Mouse (Mus musculus): Measurements from ENCODE around the gene Isyna1. TPM values are rescaled to one million over a fixed set of nuclear protein-coding genes. Genes with fewer than 3 reads are reported as not detected.

Isyna1 gene
- total and polyA plus RNA-seq, 3 experiments: 84.1 to 189 TPM; not detected in 1

DNA sequence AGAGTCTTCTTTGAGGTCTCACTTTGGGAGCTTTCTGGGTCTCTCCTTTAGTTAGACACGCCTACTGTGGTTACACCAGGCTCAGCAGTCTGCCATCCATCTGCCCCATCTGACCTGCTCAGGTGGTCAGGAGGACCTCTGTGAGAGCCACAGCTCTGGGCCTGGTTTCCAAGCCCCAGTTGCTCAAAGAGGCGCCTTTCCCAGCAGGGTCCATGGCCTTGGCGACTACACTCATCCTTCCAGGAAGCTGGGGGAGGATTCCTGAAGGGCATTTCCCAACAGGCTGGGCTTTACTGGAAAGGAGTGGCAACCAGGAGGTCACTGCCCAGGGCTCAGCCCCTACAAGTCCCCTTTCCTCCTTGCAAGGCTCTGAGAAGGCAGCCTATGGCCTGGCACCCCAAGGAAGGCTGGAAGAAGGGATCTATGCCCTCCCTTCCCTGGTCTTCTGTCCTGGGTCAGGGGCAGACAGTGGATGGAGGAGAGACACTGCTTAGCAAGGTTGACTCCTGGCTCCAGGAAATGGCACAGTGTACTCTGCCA lies 29.4 kb upstream of the Isyna1 start:
- Histone ChIP-seq H3K36me3 (ENCODE audit: control insufficient read depth in 1 of 2, insufficient read depth in 2 of 2, low read length in 2 of 2) (peaks cover 0 to 35% of the 10 kb centered on the region in 2 experiments; a peak in 3 of 4 replicates), H3K4me1 (ENCODE audit: control insufficient read depth in 1 of 2, insufficient read depth in 2 of 2, low read length in 2 of 2) (peaks cover 42 to 57% of the 10 kb centered on the region in 2 experiments), H3K9ac (ENCODE audit: control insufficient read depth, low read depth, low read length, poor library complexity, severe bottlenecking) (no peak overlapping the region), H3K4me3 (ENCODE audit: control insufficient read depth in 1 of 2, insufficient read depth in 1 of 2, low read depth in 2 of 2, low read length in 2 of 2) (no peak overlapping the region), H3K9me3 (replicated peaks; ENCODE audit: insufficient read depth, low read length) (no peaks in the 10 kb centered on the region), H3K79me2 (ENCODE audit: control insufficient read depth, insufficient read depth, low read length, poor library complexity) (peaks cover 8% of the 10 kb centered on the region; the same call in 1 of the 2 replicates), H3K27ac (ENCODE audit: control insufficient read depth, low read depth, low read length) (peak overlapping the region; percentile 20; the same call in 1 of the 2 replicates), H3K27me3 (ENCODE audit: control insufficient read depth in 1 of 2, insufficient read depth in 2 of 2, low read length in 2 of 2) (no peaks in the 10 kb centered on the region)
- no peak for DNase-seq (ENCODE audit: low read depth, low spot score)
- TF ChIP-seq MXI1 (IDR thresholded peaks at IDR 0.05; ENCODE audit: low read depth, low read length): no peak
- TF ChIP-seq EP300 (IDR thresholded peaks at IDR 0.05; ENCODE audit: low read depth in 1 of 2, low read length in 2 of 2): no peak
- no peak for TF ChIP-seq ZNF384 (IDR thresholded peaks at IDR 0.05; ENCODE audit: low read depth, low read length)
- no peak for TF ChIP-seq HCFC1 (IDR thresholded peaks at IDR 0.05; ENCODE audit: low read depth, low read length)
- TF ChIP-seq SIN3A (IDR thresholded peaks at IDR 0.05; ENCODE audit: low read length): no peak
- no peak for TF ChIP-seq ELF1 (IDR thresholded peaks at IDR 0.05; ENCODE audit: low read depth, low read length)
- TF ChIP-seq USF2 (IDR thresholded peaks at IDR 0.05; ENCODE audit: borderline replicate concordance in 1 of 2, insufficient read depth in 1 of 2, low read depth in 1 of 2, low read length in 2 of 2): no peak
- no peak for TF ChIP-seq GATA1 (IDR thresholded peaks at IDR 0.05; ENCODE audit: low read depth, low read length)
- TF ChIP-seq NRF1 (IDR thresholded peaks at IDR 0.05; ENCODE audit: insufficient read depth, low read depth, low read length, poor library complexity, severe bottlenecking): no peak
- no peak for TF ChIP-seq MYC (IDR thresholded peaks at IDR 0.05; ENCODE audit: low read depth, low read length)
- TF ChIP-seq MYB (IDR thresholded peaks at IDR 0.05; ENCODE audit: low read depth, low read length): no peak
- no peak for TF ChIP-seq USF1 (IDR thresholded peaks at IDR 0.05; ENCODE audit: low read depth, low read length)

- Histone ChIP-seq H3K4me1 (ENCODE audit: control insufficient read depth in 1 of 2, insufficient read depth in 2 of 2, low read length in 2 of 2) (peaks cover 39 to 49% of the 10 kb centered on the region in 2 experiments), H3K27ac (ENCODE audit: control insufficient read depth, low read depth, low read length) (peak overlapping the region; percentile 22; the same call in 1 of the 2 replicates), H3K36me3 (ENCODE audit: control insufficient read depth in 1 of 2, insufficient read depth in 2 of 2, low read length in 2 of 2) (peaks cover 0 to 32% of the 10 kb centered on the region in 2 experiments; a peak in 3 of 4 replicates), H3K9me3 (replicated peaks; ENCODE audit: insufficient read depth, low read length) (no peaks in the 10 kb centered on the region), H3K9ac (ENCODE audit: control insufficient read depth, low read depth, low read length, poor library complexity, severe bottlenecking) (no peak overlapping the region), H3K4me3 (ENCODE audit: control insufficient read depth in 1 of 2, insufficient read depth in 1 of 2, low read depth in 2 of 2, low read length in 2 of 2) (no peak overlapping the region), H3K79me2 (ENCODE audit: control insufficient read depth, insufficient read depth, low read length, poor library complexity) (peaks cover 8% of the 10 kb centered on the region; the same call in 1 of the 2 replicates), H3K27me3 (ENCODE audit: control insufficient read depth in 1 of 2, insufficient read depth in 2 of 2, low read length in 2 of 2) (no peaks in the 10 kb centered on the region)
- peak; percentile 79 for DNase-seq (ENCODE audit: low read depth, low spot score)
- TF ChIP-seq MAZ (IDR thresholded peaks at IDR 0.05; ENCODE audit: low read depth, low read length): 0 out of 2 replicates have a peak, but pooled peaks have one; percentile 49
- TF ChIP-seq USF2 (IDR thresholded peaks at IDR 0.05; ENCODE audit: borderline replicate concordance in 1 of 2, insufficient read depth in 1 of 2, low read depth in 1 of 2, low read length in 2 of 2): no peak
- no peak for TF ChIP-seq SMC3 (IDR thresholded peaks at IDR 0.05; ENCODE audit: low read depth, low read length)
- TF ChIP-seq CHD1 (IDR thresholded peaks at IDR 0.05; ENCODE audit: low read depth, low read length): no peak
- TF ChIP-seq ZKSCAN1 (IDR thresholded peaks at IDR 0.05; ENCODE audit: low read depth, low read length): no peak
- TF ChIP-seq NELFE (IDR thresholded peaks at IDR 0.05; ENCODE audit: low read depth, low read length): no peak
- TF ChIP-seq RAD21 (IDR thresholded peaks at IDR 0.05; ENCODE audit: low read depth, low read length): no peak
- no peak for TF ChIP-seq ZNF384 (IDR thresholded peaks at IDR 0.05; ENCODE audit: low read depth, low read length)
- no peak for TF ChIP-seq KAT2A (conservative IDR thresholded peaks at IDR 0.05; ENCODE audit: low read depth, low read length)
- TF ChIP-seq MAFK (IDR thresholded peaks at IDR 0.05; ENCODE audit: borderline replicate concordance, low read depth, low read length): no peak
- TF ChIP-seq MYC (IDR thresholded peaks at IDR 0.05; ENCODE audit: low read depth, low read length): peak; percentile 16; the same call in 1 of the 2 replicates
- no peak for TF ChIP-seq POLR2AphosphoS2 (IDR thresholded peaks at IDR 0.05; ENCODE audit: low read length)
- peak; percentile 22; the same call in 1 of the 2 replicates for TF ChIP-seq ETS1 (IDR thresholded peaks at IDR 0.05; ENCODE audit: low read depth, low read length)
- TF ChIP-seq USF1 (IDR thresholded peaks at IDR 0.05; ENCODE audit: low read depth, low read length): no peak
- no peak for TF ChIP-seq E2F4 (IDR thresholded peaks at IDR 0.05; ENCODE audit: borderline replicate concordance, low read depth, low read length)
- no peak for TF ChIP-seq UBTF (IDR thresholded peaks at IDR 0.05; ENCODE audit: borderline replicate concordance, insufficient read depth, low read depth, low read length)
- peak; percentile 58 for TF ChIP-seq MAX (IDR thresholded peaks at IDR 0.05; ENCODE audit: low read length)
- peak; percentile 56; the same call in 1 of the 2 replicates for TF ChIP-seq ELF1 (IDR thresholded peaks at IDR 0.05; ENCODE audit: low read depth, low read length)
- TF ChIP-seq TBP (IDR thresholded peaks at IDR 0.05; ENCODE audit: low read depth, low read length): no peak
- no peak for TF ChIP-seq JUND (IDR thresholded peaks at IDR 0.05; ENCODE audit: low read depth, low read length)
- no peak for TF ChIP-seq NRF1 (IDR thresholded peaks at IDR 0.05; ENCODE audit: insufficient read depth, low read depth, low read length, poor library complexity, severe bottlenecking)
- TF ChIP-seq EP300 (IDR thresholded peaks at IDR 0.05; ENCODE audit: low read depth in 1 of 2, low read length in 2 of 2): peak; percentile 38 to 40; a peak in 3 of 4 replicates
- peak; percentile 67 for TF ChIP-seq MXI1 (IDR thresholded peaks at IDR 0.05; ENCODE audit: low read depth, low read length)
- no peak for TF ChIP-seq HCFC1 (IDR thresholded peaks at IDR 0.05; ENCODE audit: low read depth, low read length)
- no peak for TF ChIP-seq BHLHE40 (IDR thresholded peaks at IDR 0.05; ENCODE audit: borderline replicate concordance, low read depth, low read length)
Observed at GRCm38 (mm10) chr8:70565561-70565960, 28.6 kb upstream of the Isyna1 start.

Data from MEL (cell line).